Mouse (Mus musculus) liver, embryonic 18 days (tissue): Measurements from ENCODE around the gene Rlf. TPM values are rescaled to one million over a fixed set of nuclear protein-coding genes. Genes with fewer than 3 reads are reported as not detected.

Experiments
- polyA plus RNA-seq: library from polyadenylated mRNA; depleted of rRNA; stranded (reverse); fragments of >200 nt; gene quantifications from 2 replicates; pipeline ENCODE4 v1.2.3, GENCODE M21; 2012; rRNA removed

Rlf gene
- polyA plus RNA-seq: 5.0 and 5.9 TPM in 2 replicates

DNA sequence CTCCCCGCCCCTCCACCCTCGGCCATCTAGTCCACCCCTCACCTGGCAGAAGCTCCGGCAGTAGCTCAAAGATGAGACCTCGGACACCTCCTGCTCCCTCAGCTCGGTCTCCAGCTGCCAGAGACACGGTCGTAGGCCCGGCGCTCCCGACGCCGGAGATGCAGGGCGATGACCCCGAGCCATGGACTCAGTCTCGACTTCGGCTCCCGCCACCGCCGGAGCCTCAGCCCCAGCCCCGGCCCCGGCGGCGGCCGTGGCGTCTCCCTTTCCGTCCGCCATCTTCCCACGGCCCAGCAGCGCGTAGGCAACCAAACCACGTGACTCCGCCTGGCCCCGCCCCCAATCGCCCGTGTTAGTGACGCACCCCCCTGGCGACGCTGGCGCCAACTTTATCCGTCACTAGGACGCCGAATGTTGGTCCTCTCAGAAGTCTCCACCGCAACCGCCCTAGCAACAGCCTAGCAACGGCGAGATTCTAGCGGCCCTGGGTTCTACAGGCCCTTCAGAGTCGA, at the start of gene Rlf:
Gene Rlf, minus strand, starts transcription at position 292 of the 512 bp plus-strand sequence.

DNA sequence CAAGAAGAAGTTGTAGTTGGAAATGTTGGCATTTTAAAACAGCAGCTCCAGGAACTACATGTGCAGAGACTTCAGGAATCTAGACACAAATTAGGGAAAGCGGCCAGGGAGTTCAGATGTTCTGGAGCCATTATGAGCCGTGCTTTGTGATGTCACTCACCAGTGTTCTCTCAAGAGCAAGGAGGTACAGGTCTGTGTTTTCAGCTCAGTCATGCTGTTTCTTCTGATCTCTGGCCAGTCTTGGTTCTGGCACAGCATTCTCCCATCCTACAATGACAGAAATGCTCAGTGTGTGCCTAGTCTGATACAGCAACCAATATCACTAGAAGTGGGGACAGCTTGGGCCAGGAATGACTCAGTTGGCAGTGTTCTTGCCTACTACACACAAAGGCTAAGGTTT, 105.8 kb downstream of the Rlf start, which contains the start of gene Tmco2:
Gene Tmco2, minus strand, starts transcription at position 101 of the 400 bp plus-strand sequence.

DNA sequence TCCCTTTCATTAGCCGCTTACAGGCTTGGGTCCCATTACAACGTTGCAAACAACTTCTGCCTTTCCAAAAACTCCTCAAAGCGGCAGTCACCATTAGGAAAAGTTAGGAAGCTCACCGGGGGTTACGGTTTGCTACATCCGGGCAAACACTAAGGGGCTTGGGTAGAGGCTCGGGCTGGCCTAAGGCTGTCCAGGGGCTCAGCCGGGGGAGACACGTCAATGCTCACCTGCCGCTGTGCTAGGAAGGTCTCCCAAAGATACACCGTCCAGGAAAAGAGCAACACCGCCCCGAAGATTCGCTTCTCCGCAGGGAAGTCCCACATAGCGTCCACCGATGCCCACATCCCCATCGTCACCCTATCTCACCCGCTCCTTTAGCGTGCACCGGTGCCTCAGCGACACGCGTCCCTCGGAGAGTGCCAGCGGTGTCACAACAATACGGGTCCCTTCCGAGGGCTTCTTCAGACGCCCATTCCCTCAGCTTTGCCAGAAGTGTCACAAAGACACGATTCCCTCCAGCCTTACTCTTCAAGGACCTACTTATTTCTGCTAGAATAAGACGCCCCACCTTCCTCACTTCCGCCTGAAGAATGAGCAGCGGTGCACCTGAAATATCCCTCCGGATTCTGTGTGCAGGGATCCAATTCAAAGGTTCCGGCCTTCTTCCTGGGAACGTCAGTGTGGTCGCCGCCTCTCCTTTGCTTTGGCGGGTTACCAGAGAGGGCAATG, 117.1 kb downstream of the Rlf start, which contains the start of gene Zmpste24:
Gene Zmpste24, minus strand, starts transcription at position 592 of the 729 bp plus-strand sequence.

Other genes starting within 250 kb of the Rlf start
- 12.5 and 14.8 TPM in 2 replicates for gene Smap2, start 197.8 kb downstream of the Rlf start, polyA plus RNA-seq
- gene Col9a2, start 175.7 kb downstream of the Rlf start, polyA plus RNA-seq: 0.43 and 0.70 TPM in 2 replicates
- 13.5 and 15.5 TPM in 2 replicates for gene Zmpste24, start 116.8 kb downstream of the Rlf start, polyA plus RNA-seq
- gene Tmco2, start 105.9 kb downstream of the Rlf start, polyA plus RNA-seq: not detected in 2 replicates
- not detected in 2 replicates for gene Gm12888, start 109.8 kb upstream of the Rlf start, polyA plus RNA-seq
- gene Gm12886, start 208.0 kb upstream of the Rlf start, polyA plus RNA-seq: not detected in 2 replicates